Mouse (Mus musculus) liver, embryonic 16.5 days (tissue): ENCODE measurements at regions not wholly inside any gene's neighbourhood (a gene's known extent, or its start where the extent isn't known, plus 50 kb on each side); places are given as distances from the start of the nearest gene placed in this dataset.

Source experiments
- ATAC-seq: fragments of 200-750 bp; cut with Nextera tagmentation; 2 replicates; pipeline ENCODE4 v1.8.0; 2017; ENCODE audit warnings: low read depth, mild to moderate bottlenecking, moderate number of reproducible peaks, moderate library complexity
- H3K27ac ChIP-seq: fragments of 300-500 bp; sonication (generic); 2 replicates; pipeline ENCODE4 v1.5.1; 2014; ENCODE audit warnings: mild to moderate bottlenecking, low read length
- H3K27me3 ChIP-seq: fragments of 300-500 bp; sonication (generic); 2 replicates; pipeline ENCODE4 v1.6.1; 2014; ENCODE audit warnings: low read depth, low read length, mixed read lengths; ENCODE audit not compliant: control insufficient read depth, insufficient read depth
- H3K36me3 ChIP-seq: fragments of 300-500 bp; sonication (generic); 2 replicates; pipeline ENCODE4 v1.6.1; 2014; ENCODE audit warnings: mild to moderate bottlenecking; ENCODE audit not compliant: control insufficient read depth, insufficient read depth
- H3K4me1 ChIP-seq: fragments of 300-500 bp; sonication (generic); 2 replicates; pipeline ENCODE4 v1.6.1; 2014; ENCODE audit warnings: low read depth, low read length, mixed read lengths; ENCODE audit not compliant: control insufficient read depth
- H3K4me2 ChIP-seq: fragments of 300-500 bp; sonication (generic); 2 replicates; pipeline ENCODE4 v1.6.1; 2014; ENCODE audit warnings: low read depth, low read length, mixed read lengths
- H3K4me3 ChIP-seq: fragments of 300-500 bp; sonication (generic); 2 replicates; pipeline ENCODE4 v1.5.1; 2014; ENCODE audit warnings: low read depth, mild to moderate bottlenecking, low read length
- H3K9ac ChIP-seq: fragments of 300-500 bp; sonication (generic); 2 replicates; pipeline ENCODE4 v1.6.1; 2014; ENCODE audit warnings: low read depth, low read length
- H3K9me3 ChIP-seq: fragments of 300-500 bp; sonication (generic); replicated peaks from 2 replicates; pipeline ENCODE4 v1.6.1; 2016; ENCODE audit warnings: low read length; ENCODE audit not compliant: control insufficient read depth
- WGBS: fragments of 180-500 bp; shearing (Covaris S2); extraction: QIAGEN DNeasy Blood & Tissue Kit; methylation state at CpG from one replicate; pipeline ENCODE4 v1.1.7; 2014; ENCODE audit not compliant: insufficient replicate concordance; 5-methylcytosine and 5-hydroxymethylcytosine counted together

GRCm38 (mm10) chr14:66438572-66438971, 429.6 kb upstream of the Gulo start:
- Histone ChIP-seq H3K4me2 (no peak overlapping the region), H3K9ac (no peak overlapping the region), H3K27ac (no peak overlapping the region), H3K36me3 (no peaks in the 10 kb centered on the region), H3K4me1 (no peaks in the 10 kb centered on the region), H3K27me3 (no peaks in the 10 kb centered on the region), H3K4me3 (no peak overlapping the region), H3K9me3 (no peaks in the 10 kb centered on the region)
- 63% methylated on average over 1 of the region's 1 CpGs for WGBS
- no peak for ATAC-seq

GRCm38 (mm10) chr14:66438001-66438400, 429.0 kb upstream of the Gulo start:
- Histone ChIP-seq H3K9me3 (no peaks in the 10 kb centered on the region), H3K36me3 (no peaks in the 10 kb centered on the region), H3K4me3 (no peak overlapping the region), H3K27me3 (no peaks in the 10 kb centered on the region), H3K9ac (no peak overlapping the region), H3K27ac (no peak overlapping the region), H3K4me1 (no peaks in the 10 kb centered on the region), H3K4me2 (no peak overlapping the region)
- 42% methylated on average over 1 of the region's 1 CpGs for WGBS
- ATAC-seq = no peak

GRCm38 (mm10) chr14:66431630-66432029, 422.6 kb upstream of the Gulo start:
- Histone ChIP-seq H3K36me3 (no peaks in the 10 kb centered on the region), H3K27ac (no peak overlapping the region), H3K4me1 (no peaks in the 10 kb centered on the region), H3K27me3 (no peaks in the 10 kb centered on the region), H3K4me3 (no peak overlapping the region), H3K9me3 (no peaks in the 10 kb centered on the region), H3K4me2 (no peak overlapping the region), H3K9ac (no peak overlapping the region)
- no peak for ATAC-seq
- WGBS = 66% methylated on average over 5 of the region's 5 CpGs

DNA sequence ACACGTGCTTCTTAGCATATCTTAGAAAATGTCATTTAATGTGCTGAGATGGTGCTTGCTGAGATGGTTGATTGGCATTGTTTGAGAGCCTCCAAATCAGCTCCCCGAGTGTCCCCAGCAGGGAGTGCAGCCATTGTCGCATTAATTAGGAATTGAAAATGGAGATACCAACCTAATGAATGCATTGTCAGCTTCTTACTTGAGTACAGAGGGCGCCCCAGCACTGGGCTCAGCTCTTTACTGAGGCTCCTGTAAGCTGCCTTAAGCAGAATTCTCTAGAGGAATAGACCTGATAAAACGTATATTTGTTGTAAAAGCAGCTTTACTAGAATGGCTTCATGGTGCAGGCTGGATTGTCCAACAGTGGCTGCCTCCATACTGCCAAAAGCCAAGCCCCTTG, 415.1 kb upstream of the Gulo start:
- WGBS = 15% methylated on average over 5 of the region's 5 CpGs
- no peak overlapping the region for H3K27ac ChIP-seq
- H3K9ac ChIP-seq = no peak overlapping the region
- ATAC-seq = no peak
- H3K36me3 ChIP-seq = no peaks in the 10 kb centered on the region
- H3K9me3 ChIP-seq = no peaks in the 10 kb centered on the region
- no peak overlapping the region for H3K4me2 ChIP-seq
- H3K4me3 ChIP-seq = no peak overlapping the region
- no peaks in the 10 kb centered on the region for H3K4me1 ChIP-seq
- H3K27me3 ChIP-seq = no peaks in the 10 kb centered on the region
